Mouse (Mus musculus): Measurements from ENCODE around the gene Scube1.

- TF ChIP-seq CTCF (IDR thresholded peaks at IDR 0.05; ENCODE audit: extremely low read depth, insufficient read length, insufficient replicate concordance, low read depth, low read length) (no peak), POLR2A (IDR thresholded peaks at IDR 0.05; ENCODE audit: low read depth, low read length) (no peak)
Measured at GRCm38 (mm10) chr15:83576651-83577050, 148.2 kb downstream of the Scube1 start.
